Mouse (Mus musculus): ENCODE data around the gene Ssbp3. TPM values are rescaled to one million over a fixed set of nuclear protein-coding genes. Genes with fewer than 3 reads are reported as not detected.

The Ssbp3 gene
- polyA plus RNA-seq, 1 experiment from 2014 or later, result 138 TPM

GRCm38 (mm10) chr4:106908950-106909751 is 1.4 kb upstream of the Ssbp3 start:
- Histone ChIP-seq H3K4me1 (ENCODE audit: control insufficient read depth, insufficient read depth, low read length) (peaks cover 24% of the 10 kb centered on the region), H3K4me2 (ENCODE audit: low read depth, low read length) (peak overlapping the region; percentile 45), H3K9ac (replicated peaks; ENCODE audit: low read length) (peak overlapping the region; percentile 56), H3K27me3 (ENCODE audit: control insufficient read depth, insufficient read depth, low read length) (no peaks in the 10 kb centered on the region), H3K36me3 (replicated peaks; ENCODE audit: control insufficient read depth, insufficient read depth, low read depth, low read length) (no peaks in the 10 kb centered on the region), H3K27ac (replicated peaks; ENCODE audit: low read depth, low read length) (peak overlapping the region; percentile 78), H3K4me3 (ENCODE audit: low read depth, low read length) (0 out of 2 replicates have a peak overlapping the region, but pooled peaks have one; percentile 5), H3K9me3 (replicated peaks; ENCODE audit: control insufficient read depth, low read length) (no peaks in the 10 kb centered on the region)
- ATAC-seq (replicated peaks; ENCODE audit: insufficient number of reproducible peaks, low FRiP score, low TSS enrichment, low read depth), result no peak
- peak; percentile 67 for DNase-seq (ENCODE audit: low spot score)
- 5% methylated on average over 10 of the region's 10 CpGs for WGBS

GRCm38 (mm10) chr4:106909797-106910196 is 704 bp upstream of the Ssbp3 start:
- no peaks in the 10 kb centered on the region for H3K9me3 ChIP-seq (replicated peaks; ENCODE audit: control insufficient read depth, low read length)
- no peaks in the 10 kb centered on the region for H3K36me3 ChIP-seq (replicated peaks; ENCODE audit: control insufficient read depth, insufficient read depth, low read depth, low read length)
- DNase-seq (ENCODE audit: low spot score) (no peak), ATAC-seq (replicated peaks; ENCODE audit: insufficient number of reproducible peaks, low FRiP score, low TSS enrichment, low read depth) (no peak)
- peak overlapping the region; percentile 78 for H3K27ac ChIP-seq (replicated peaks; ENCODE audit: low read depth, low read length)
- H3K9ac ChIP-seq (replicated peaks; ENCODE audit: low read length), result peak overlapping the region; percentile 56
- 0% methylated on average over 6 of the region's 6 CpGs for WGBS
- peak overlapping the region; percentile 45 for H3K4me2 ChIP-seq (ENCODE audit: low read depth, low read length)
- H3K4me1 ChIP-seq (ENCODE audit: control insufficient read depth, insufficient read depth, low read length), result peaks cover 24% of the 10 kb centered on the region
- 0 out of 2 replicates have a peak overlapping the region, but pooled peaks have one; percentile 5 for H3K4me3 ChIP-seq (ENCODE audit: low read depth, low read length)
- no peaks in the 10 kb centered on the region for H3K27me3 ChIP-seq (ENCODE audit: control insufficient read depth, insufficient read depth, low read length)

- Histone ChIP-seq H3K27me3 (ENCODE audit: control insufficient read depth, insufficient read depth, low read length) (no peaks in the 10 kb centered on the region), H3K4me2 (ENCODE audit: low read depth, low read length) (peak overlapping the region; percentile 94), H3K27ac (replicated peaks; ENCODE audit: low read depth, low read length) (peak overlapping the region; percentile 100), H3K4me1 (ENCODE audit: control insufficient read depth, insufficient read depth, low read length) (peaks cover 27% of the 10 kb centered on the region), H3K9ac (replicated peaks; ENCODE audit: low read length) (peak overlapping the region; percentile 100), H3K36me3 (replicated peaks; ENCODE audit: control insufficient read depth, insufficient read depth, low read depth, low read length) (peaks cover 4% of the 10 kb centered on the region), H3K9me3 (replicated peaks; ENCODE audit: control insufficient read depth, low read length) (no peaks in the 10 kb centered on the region), H3K4me3 (ENCODE audit: low read depth, low read length) (peak overlapping the region; percentile 100)
- WGBS, result under 1% methylated on average over 70 of the region's 89 CpGs
- DNase-seq (ENCODE audit: low spot score) (peak; percentile 95), ATAC-seq (replicated peaks; ENCODE audit: insufficient number of reproducible peaks, low FRiP score, low TSS enrichment, low read depth) (peak; percentile 84)
Observed at GRCm38 (mm10) chr4:106911246-106911801, 823 bp downstream of the Ssbp3 start.

GRCm38 (mm10) chr4:106911951-106912688 is 1.6 kb downstream of the Ssbp3 start:
- Histone ChIP-seq H3K27ac (replicated peaks; ENCODE audit: low read depth, low read length) (peak overlapping the region; percentile 100), H3K4me3 (ENCODE audit: low read depth, low read length) (peak overlapping the region; percentile 100), H3K27me3 (ENCODE audit: control insufficient read depth, insufficient read depth, low read length) (no peaks in the 10 kb centered on the region), H3K36me3 (replicated peaks; ENCODE audit: control insufficient read depth, insufficient read depth, low read depth, low read length) (peaks cover 11% of the 10 kb centered on the region), H3K4me2 (ENCODE audit: low read depth, low read length) (peak overlapping the region; percentile 74), H3K9ac (replicated peaks; ENCODE audit: low read length) (peak overlapping the region; percentile 100), H3K4me1 (ENCODE audit: control insufficient read depth, insufficient read depth, low read length) (peaks cover 25% of the 10 kb centered on the region), H3K9me3 (replicated peaks; ENCODE audit: control insufficient read depth, low read length) (no peaks in the 10 kb centered on the region)
- ATAC-seq (replicated peaks; ENCODE audit: insufficient number of reproducible peaks, low FRiP score, low TSS enrichment, low read depth), result no peak
- DNase-seq (ENCODE audit: low spot score), result peak; percentile 45
- under 1% methylated on average over 53 of the region's 73 CpGs for WGBS

- ATAC-seq (replicated peaks; ENCODE audit: insufficient number of reproducible peaks, low FRiP score, low TSS enrichment, low read depth), result no peak
- Histone ChIP-seq H3K36me3 (replicated peaks; ENCODE audit: control insufficient read depth, insufficient read depth, low read depth, low read length) (peaks cover 16% of the 10 kb centered on the region), H3K4me3 (ENCODE audit: low read depth, low read length) (peak overlapping the region; percentile 100), H3K4me2 (ENCODE audit: low read depth, low read length) (peak overlapping the region; percentile 74), H3K4me1 (ENCODE audit: control insufficient read depth, insufficient read depth, low read length) (peaks cover 21% of the 10 kb centered on the region), H3K9me3 (replicated peaks; ENCODE audit: control insufficient read depth, low read length) (no peaks in the 10 kb centered on the region), H3K9ac (replicated peaks; ENCODE audit: low read length) (peak overlapping the region; percentile 100), H3K27me3 (ENCODE audit: control insufficient read depth, insufficient read depth, low read length) (no peaks in the 10 kb centered on the region), H3K27ac (replicated peaks; ENCODE audit: low read depth, low read length) (0 out of 2 replicates have a peak overlapping the region, but pooled peaks have one; percentile 47)
- no peak for DNase-seq (ENCODE audit: low spot score)
- 0% methylated on average over 6 of the region's 6 CpGs for WGBS
Observed at GRCm38 (mm10) chr4:106912689-106913041, 2.2 kb downstream of the Ssbp3 start.

GRCm38 (mm10) chr4:106913411-106914049 is 3.0 kb downstream of the Ssbp3 start:
- Histone ChIP-seq H3K9me3 (replicated peaks; ENCODE audit: control insufficient read depth, low read length) (no peaks in the 10 kb centered on the region), H3K36me3 (replicated peaks; ENCODE audit: control insufficient read depth, insufficient read depth, low read depth, low read length) (peaks cover 19% of the 10 kb centered on the region), H3K4me3 (ENCODE audit: low read depth, low read length) (peak overlapping the region; percentile 100), H3K4me2 (ENCODE audit: low read depth, low read length) (peak overlapping the region; percentile 74), H3K27ac (replicated peaks; ENCODE audit: low read depth, low read length) (0 out of 2 replicates have a peak overlapping the region, but pooled peaks have one; percentile 47), H3K9ac (replicated peaks; ENCODE audit: low read length) (peak overlapping the region; percentile 100), H3K4me1 (ENCODE audit: control insufficient read depth, insufficient read depth, low read length) (peaks cover 18% of the 10 kb centered on the region), H3K27me3 (ENCODE audit: control insufficient read depth, insufficient read depth, low read length) (no peaks in the 10 kb centered on the region)
- ATAC-seq (replicated peaks; ENCODE audit: insufficient number of reproducible peaks, low FRiP score, low TSS enrichment, low read depth) (no peak), DNase-seq (ENCODE audit: low spot score) (peak; percentile 56)
- 3% methylated on average over 9 of the region's 9 CpGs for WGBS

GRCm38 (mm10) chr4:106915265-106915664 is 4.8 kb downstream of the Ssbp3 start:
- Histone ChIP-seq H3K4me3 (ENCODE audit: low read depth, low read length) (no peak overlapping the region), H3K27ac (replicated peaks; ENCODE audit: low read depth, low read length) (no peak overlapping the region), H3K9ac (replicated peaks; ENCODE audit: low read length) (0 out of 2 replicates have a peak overlapping the region, but pooled peaks have one; percentile 18), H3K4me2 (ENCODE audit: low read depth, low read length) (peak overlapping the region; percentile 26; the same call in 1 of the 2 replicates), H3K9me3 (replicated peaks; ENCODE audit: control insufficient read depth, low read length) (no peaks in the 10 kb centered on the region), H3K27me3 (ENCODE audit: control insufficient read depth, insufficient read depth, low read length) (no peaks in the 10 kb centered on the region), H3K36me3 (replicated peaks; ENCODE audit: control insufficient read depth, insufficient read depth, low read depth, low read length) (peaks cover 22% of the 10 kb centered on the region), H3K4me1 (ENCODE audit: control insufficient read depth, insufficient read depth, low read length) (peaks cover 8% of the 10 kb centered on the region; the same call in 1 of the 2 replicates)
- DNase-seq (ENCODE audit: low spot score), result no peak
- WGBS, result 61% methylated on average over 8 of the region's 8 CpGs
- ATAC-seq (replicated peaks; ENCODE audit: insufficient number of reproducible peaks, low FRiP score, low TSS enrichment, low read depth), result no peak

Data from embryonic facial prominence, embryonic 11.5 days (tissue).